In the genomic region with DNA sequence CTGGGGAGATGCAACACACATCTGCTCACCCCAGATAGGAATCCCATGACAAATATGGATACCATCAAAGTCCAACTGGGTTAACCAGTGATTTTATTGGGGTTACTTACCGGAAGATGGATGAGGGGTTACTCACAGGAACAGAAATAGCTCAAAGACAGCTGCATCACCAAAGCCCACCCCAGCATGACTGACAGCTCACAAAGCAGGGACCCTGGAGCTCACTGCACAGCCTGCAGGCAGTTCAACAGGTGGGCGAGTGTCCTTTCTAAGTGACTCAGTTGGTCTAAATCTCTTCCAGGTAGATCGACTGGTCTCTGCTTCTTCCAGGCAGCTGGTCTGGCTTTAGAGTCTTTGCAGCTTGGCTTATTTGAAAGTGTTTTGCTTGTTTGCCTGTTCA, we compare ENCODE assay signal across 22 mouse cellular contexts.
DNase-seq lines count a peak whose midpoint lies in the region; ATAC-seq and TF ChIP-seq lines count a peak whose summit lies in the region.
"Had no signal": no experiment of that assay in that cellular context is flagged by ENCODE, and none has a peak within 500 bp of the region (broad histone marks: within the 10 kb centered on the region; RNA-seq: fewer than 3 reads in every experiment).

No protein-coding gene starts in this region.

- no peak for ATAC-seq in forebrain, postnatal 0 days
- ATAC-seq in kidney, embryonic 15.5 days (replicated peaks; ENCODE audit: low FRiP score) = no peak
- ATAC-seq: forebrain, embryonic 15.5 days; Patski had no signal

- no peak overlapping the region for H3K4me2 ChIP-seq in forebrain, postnatal 0 days (ENCODE audit: low read depth)
- no peak overlapping the region for H3K4me2 ChIP-seq in kidney, embryonic 15.5 days
- no peak overlapping the region for H3K4me2 ChIP-seq in CH12.LX (ENCODE audit: insufficient read depth, low read depth, poor library complexity, severe bottlenecking)
- H3K4me2 ChIP-seq: forebrain, embryonic 12.5 days; forebrain, embryonic 15.5 days; heart, embryonic 12.5 days; heart, embryonic 15.5 days; hindbrain, embryonic 15.5 days had no signal

- 89% methylated on average over 3 of the region's 3 CpGs for WGBS in forebrain, embryonic 10.5 days
- 89% methylated on average over 3 of the region's 3 CpGs for WGBS in forebrain, postnatal 0 days
- 80% methylated on average over 3 of the region's 3 CpGs for WGBS in kidney, embryonic 15.5 days

- TF ChIP-seq POLR2A in CH12.LX (IDR thresholded peaks at IDR 0.05; ENCODE audit: low read depth, low read length) = 0 out of 2 replicates have a peak, but pooled peaks have one; percentile 27

- TF ChIP-seq EP300 in CH12.LX (IDR thresholded peaks at IDR 0.05; ENCODE audit: low read length) = no peak

- no peaks in the 10 kb centered on the region for H3K36me3 ChIP-seq in forebrain, embryonic 10.5 days (replicated peaks)
- H3K36me3 ChIP-seq in forebrain, postnatal 0 days (ENCODE audit: insufficient read depth) = no peaks in the 10 kb centered on the region
- no peaks in the 10 kb centered on the region for H3K36me3 ChIP-seq in kidney, embryonic 15.5 days
- peaks cover 34 to 73% of the 10 kb centered on the region in 2 experiments for H3K36me3 ChIP-seq in CH12.LX (replicated peaks in 1 of 2; ENCODE audit: control insufficient read depth in 1 of 2, insufficient read depth in 1 of 2, low read length in 1 of 2)
- H3K36me3 ChIP-seq: forebrain, embryonic 12.5 days; forebrain, embryonic 15.5 days; G1E; heart, embryonic 12.5 days; heart, embryonic 15.5 days; hindbrain, embryonic 15.5 days had no signal

- H3K27ac ChIP-seq in forebrain, embryonic 10.5 days = peak overlapping the region; percentile 81; the same call in 1 of the 2 replicates
- no peak overlapping the region for H3K27ac ChIP-seq in forebrain, postnatal 0 days (ENCODE audit: low read depth, low read length)
- H3K27ac ChIP-seq in kidney, embryonic 15.5 days = peak overlapping the region; percentile 83
- no peak overlapping the region for H3K27ac ChIP-seq in CH12.LX (ENCODE audit: insufficient read depth, low read depth)
- H3K27ac ChIP-seq: forebrain, embryonic 12.5 days; forebrain, embryonic 15.5 days; heart, embryonic 15.5 days; hindbrain, embryonic 15.5 days had no signal

- TF ChIP-seq RAD21 in CH12.LX (IDR thresholded peaks at IDR 0.05; ENCODE audit: low read depth, low read length) = no peak

- H3K79me2 ChIP-seq in CH12.LX (replicated peaks; ENCODE audit: control insufficient read depth, extremely low read depth, insufficient read depth, poor library complexity, severe bottlenecking) = peaks cover 2% of the 10 kb centered on the region

- no peaks in the 10 kb centered on the region for H3K9me3 ChIP-seq in forebrain, embryonic 10.5 days
- no peaks in the 10 kb centered on the region for H3K9me3 ChIP-seq in forebrain, postnatal 0 days (ENCODE audit: low read length)
- H3K9me3 ChIP-seq in kidney, embryonic 15.5 days (replicated peaks) = no peaks in the 10 kb centered on the region
- H3K9me3 ChIP-seq in CH12.LX (replicated peaks; ENCODE audit: low read length) = no peaks in the 10 kb centered on the region
- H3K9me3 ChIP-seq: forebrain, embryonic 12.5 days; forebrain, embryonic 15.5 days; G1E; heart, embryonic 12.5 days; heart, embryonic 15.5 days; hindbrain, embryonic 15.5 days had no signal

- no peak for TF ChIP-seq CTCF in forebrain, postnatal 0 days (IDR thresholded peaks at IDR 0.05; ENCODE audit: low read depth)
- no peak for TF ChIP-seq CTCF in CH12.LX (conservative IDR thresholded peaks at IDR 0.05 in 1 of 2, IDR thresholded peaks at IDR 0.05 in 1 of 2; ENCODE audit: low read depth in 2 of 2, low read length in 2 of 2)

- H3K27me3 ChIP-seq in forebrain, embryonic 10.5 days (ENCODE audit: poor library complexity, severe bottlenecking) = 0 out of 2 replicates have a peak, but pooled peaks cover 4% of the 10 kb centered on the region
- no peaks in the 10 kb centered on the region for H3K27me3 ChIP-seq in forebrain, postnatal 0 days (ENCODE audit: insufficient read depth, low read length)
- H3K27me3 ChIP-seq in kidney, embryonic 15.5 days = no peaks in the 10 kb centered on the region
- no peaks in the 10 kb centered on the region for H3K27me3 ChIP-seq in CH12.LX (replicated peaks)
- H3K27me3 ChIP-seq: forebrain, embryonic 12.5 days; forebrain, embryonic 15.5 days; heart, embryonic 12.5 days; heart, embryonic 15.5 days; hindbrain, embryonic 15.5 days; Patski had no signal

- peaks cover 60% of the 10 kb centered on the region for H3K4me1 ChIP-seq in forebrain, embryonic 10.5 days
- H3K4me1 ChIP-seq in forebrain, postnatal 0 days (ENCODE audit: insufficient read depth) = no peaks in the 10 kb centered on the region
- H3K4me1 ChIP-seq in kidney, embryonic 15.5 days = peaks cover 30% of the 10 kb centered on the region
- H3K4me1 ChIP-seq in CH12.LX (ENCODE audit: control insufficient read depth in 1 of 2, insufficient read depth in 2 of 2) = peaks cover 0 to 53% of the 10 kb centered on the region in 2 experiments; a peak in 2 of 4 replicates
- H3K4me1 ChIP-seq: forebrain, embryonic 15.5 days; hindbrain, embryonic 15.5 days had no signal

- H3K9ac ChIP-seq in forebrain, postnatal 0 days = no peak overlapping the region
- H3K9ac ChIP-seq in kidney, embryonic 15.5 days = no peak overlapping the region
- H3K9ac ChIP-seq in CH12.LX (ENCODE audit: insufficient read depth, low read depth) = no peak overlapping the region
- H3K9ac ChIP-seq: forebrain, embryonic 12.5 days; forebrain, embryonic 15.5 days; heart, embryonic 12.5 days; heart, embryonic 15.5 days; hindbrain, embryonic 15.5 days had no signal

- H3K4me3 ChIP-seq in forebrain, embryonic 10.5 days = no peak overlapping the region
- no peak overlapping the region for H3K4me3 ChIP-seq in forebrain, postnatal 0 days (ENCODE audit: low read depth, low read length)
- no peak overlapping the region for H3K4me3 ChIP-seq in kidney, embryonic 15.5 days (replicated peaks)
- no peak overlapping the region for H3K4me3 ChIP-seq in CH12.LX (replicated peaks in 1 of 3; ENCODE audit: low read depth in 2 of 3, low read length in 2 of 3, poor library complexity in 1 of 3)
- H3K4me3 ChIP-seq: forebrain, embryonic 12.5 days; forebrain, embryonic 15.5 days; heart, embryonic 12.5 days; heart, embryonic 15.5 days; hindbrain, embryonic 15.5 days had no signal

- DNase-seq in forebrain, embryonic 10.5 days (ENCODE audit: extremely low spot score, low spot score) = no peak
- no peak for DNase-seq in forebrain, postnatal 0 days
- DNase-seq in kidney, postnatal 14 days = no peak
- DNase-seq in CH12.LX (ENCODE audit: extremely low read depth) = no peak
- DNase-seq in left cerebral cortex, adult 18-20 months (ENCODE audit: low spot score in 2 of 2) = no peak
- DNase-seq: adrenal gland, postnatal 10 days; adrenal gland, postnatal 36 days; cerebellum, adult 18-20 months; cerebellum, adult 9-10 months; cerebellum, postnatal 14 days; gastrocnemius, postnatal 10 days; gastrocnemius, postnatal 36 days; heart, postnatal 10 days; heart, postnatal 36 days had no signal

- dilution Hi-C loops in CH12.LX (cut with MboI; ENCODE audit: extremely low pct_ligation_motif_present, extremely low pct_unique_long_range_greater_than_20kb, low sequenced_read_pairs) = no loop called here

- in situ Hi-C loops in CH12.LX (cut with MboI; ENCODE audit: low pct_ligation_motif_present, low pct_unique_long_range_greater_than_20kb, low sequenced_read_pairs) = loop anchor here (5.0 kb wide), 1 partner anchor 34 kb away; no protein-coding TSS in a partner anchor

TF ChIP-seq in CH12.LX, 34 proteins besides CTCF, POLR2A, EP300 and RAD21:
- TF ChIP-seq MAX (IDR thresholded peaks at IDR 0.05; ENCODE audit: low read length) (no peak), POLR2AphosphoS2 (IDR thresholded peaks at IDR 0.05; ENCODE audit: low read depth, low read length) (0 out of 2 replicates have a peak, but pooled peaks have one; percentile 50)

Comparison
In these comparisons a context has a peak if more than half of its experiments do, and no peak if none do; other contexts are left out.
1. H3K27ac ChIP-seq: peak in forebrain, embryonic 10.5 days (single experiment) and kidney, embryonic 15.5 days (single experiment); none in forebrain, postnatal 0 days (single experiment) and CH12.LX (single experiment).